Mouse (Mus musculus): Measurements from ENCODE around the gene Gpr152. TPM values are rescaled to one million over a fixed set of nuclear protein-coding genes. Genes with fewer than 3 reads are reported as not detected.
A peak's percentile ranks its signal among the peaks of the same experiment; 100 is the strongest.

Gene Gpr152
- total and polyA plus RNA-seq, 3 experiments, result 0.03 TPM; not detected in 2

DNA sequence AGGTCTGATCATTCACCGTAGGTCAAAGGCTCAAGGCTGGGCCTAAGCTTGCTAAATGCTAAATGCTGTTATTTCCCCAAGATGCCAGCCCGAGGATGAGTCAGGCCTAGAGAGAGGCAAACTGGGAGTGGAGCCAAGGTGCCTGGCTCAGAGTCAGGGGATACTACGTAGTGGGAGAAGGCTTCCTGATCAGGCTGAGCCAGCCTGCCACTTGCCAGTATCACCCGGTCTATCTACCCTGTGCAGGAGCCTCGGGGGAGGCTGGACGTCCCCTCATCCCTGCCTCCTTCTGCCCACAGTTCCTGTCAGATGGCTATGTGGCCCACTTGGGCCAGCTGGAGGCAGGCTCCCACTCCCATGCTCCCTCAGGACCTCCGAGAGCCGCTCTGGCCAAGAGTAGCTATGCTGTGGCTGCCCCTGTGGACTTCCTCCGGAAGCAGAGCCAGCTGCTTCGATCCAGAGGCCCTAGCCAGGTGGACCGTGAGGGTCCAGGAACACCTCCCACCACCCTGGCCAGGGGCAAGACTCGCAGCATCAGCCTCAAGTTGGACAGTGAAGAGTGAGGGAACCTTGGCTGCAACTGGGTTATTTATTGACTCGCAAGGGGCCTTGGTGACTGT, 26.3 kb upstream of the Gpr152 start:
- Histone ChIP-seq H3K27ac (ENCODE audit: control insufficient read depth, low read depth, low read length) (peak overlapping the region; percentile 88), H3K9ac (ENCODE audit: control insufficient read depth, low read depth, low read length, poor library complexity, severe bottlenecking) (peak overlapping the region; percentile 66), H3K9me3 (replicated peaks; ENCODE audit: insufficient read depth, low read length) (no peaks in the 10 kb centered on the region), H3K36me3 (ENCODE audit: control insufficient read depth in 1 of 2, insufficient read depth in 2 of 2, low read length in 2 of 2) (peaks cover 2 to 16% of the 10 kb centered on the region in 2 experiments; a peak in 3 of 4 replicates), H3K4me1 (ENCODE audit: control insufficient read depth in 1 of 2, insufficient read depth in 2 of 2, low read length in 2 of 2) (peaks cover 13 to 20% of the 10 kb centered on the region in 2 experiments), H3K4me3 (ENCODE audit: control insufficient read depth in 1 of 2, insufficient read depth in 1 of 2, low read depth in 2 of 2, low read length in 2 of 2) (peak overlapping the region; percentile 34 to 54), H3K27me3 (ENCODE audit: control insufficient read depth in 1 of 2, insufficient read depth in 2 of 2, low read length in 2 of 2) (no peaks in the 10 kb centered on the region), H3K79me2 (ENCODE audit: control insufficient read depth, insufficient read depth, low read length, poor library complexity) (peaks cover 2% of the 10 kb centered on the region; the same call in 1 of the 2 replicates)
- DNase-seq (ENCODE audit: low read depth, low spot score), result peak; percentile 95
- no peak for TF ChIP-seq ZNF384 (IDR thresholded peaks at IDR 0.05; ENCODE audit: low read depth, low read length)
- no peak for TF ChIP-seq ZC3H11A (IDR thresholded peaks at IDR 0.05; ENCODE audit: low read depth, low read length)
- TF ChIP-seq HCFC1 (IDR thresholded peaks at IDR 0.05; ENCODE audit: low read depth, low read length), result no peak
- peak; percentile 63; the same call in 1 of the 2 replicates for TF ChIP-seq JUND (IDR thresholded peaks at IDR 0.05; ENCODE audit: low read depth, low read length)
- no peak; the same call in 1 of the 2 replicates for TF ChIP-seq POLR2AphosphoS5 (IDR thresholded peaks at IDR 0.05; ENCODE audit: borderline replicate concordance, low read depth, low read length)
- TF ChIP-seq SIN3A (IDR thresholded peaks at IDR 0.05; ENCODE audit: low read length), result peak; percentile 87
- TF ChIP-seq MYC (IDR thresholded peaks at IDR 0.05; ENCODE audit: low read depth, low read length), result 0 out of 2 replicates have a peak, but pooled peaks have one; percentile 55
- no peak for TF ChIP-seq E2F4 (IDR thresholded peaks at IDR 0.05; ENCODE audit: borderline replicate concordance, low read depth, low read length)
- TF ChIP-seq ZMIZ1 (IDR thresholded peaks at IDR 0.05; ENCODE audit: low read depth, low read length), result peak; percentile 83; the same call in 1 of the 2 replicates
- TF ChIP-seq MYB (IDR thresholded peaks at IDR 0.05; ENCODE audit: low read depth, low read length), result peak; percentile 38; the same call in 1 of the 2 replicates
- TF ChIP-seq NELFE (IDR thresholded peaks at IDR 0.05; ENCODE audit: low read depth, low read length), result no peak; the same call in none of the 2 replicates
- TF ChIP-seq USF2 (IDR thresholded peaks at IDR 0.05; ENCODE audit: borderline replicate concordance in 1 of 2, insufficient read depth in 1 of 2, low read depth in 1 of 2, low read length in 2 of 2), result no peak
- TF ChIP-seq POLR2A (IDR thresholded peaks at IDR 0.05; ENCODE audit: control insufficient read depth in 1 of 2, insufficient read depth in 1 of 2, low read depth in 1 of 2, low read length in 2 of 2, poor library complexity in 1 of 2), result peak; percentile 30 to 51; a peak in 1 of 4 replicates
- no peak for TF ChIP-seq ZKSCAN1 (IDR thresholded peaks at IDR 0.05; ENCODE audit: low read depth, low read length)
- TF ChIP-seq CTCF (IDR thresholded peaks at IDR 0.05 in 2 of 3, conservative IDR thresholded peaks at IDR 0.05 in 1 of 3; ENCODE audit: control insufficient read depth in 1 of 3, insufficient read depth in 1 of 3, low read depth in 2 of 3, low read length in 3 of 3, poor library complexity in 1 of 3, severe bottlenecking in 1 of 3), result no peak
- TF ChIP-seq RCOR1 (IDR thresholded peaks at IDR 0.05; ENCODE audit: low read depth, low read length), result peak; percentile 70; the same call in 1 of the 2 replicates
- TF ChIP-seq RAD21 (IDR thresholded peaks at IDR 0.05; ENCODE audit: low read depth, low read length), result no peak
- TF ChIP-seq BHLHE40 (IDR thresholded peaks at IDR 0.05; ENCODE audit: borderline replicate concordance, low read depth, low read length), result 0 out of 2 replicates have a peak, but pooled peaks have one; percentile 22
- TF ChIP-seq POLR2AphosphoS2 (IDR thresholded peaks at IDR 0.05; ENCODE audit: low read length), result peak; percentile 47; the same call in 1 of the 2 replicates
- no peak; the same call in 1 of the 2 replicates for TF ChIP-seq MEF2A (IDR thresholded peaks at IDR 0.05; ENCODE audit: extremely low read depth, insufficient replicate concordance, low read depth, low read length, poor library complexity, severe bottlenecking)
- peak; percentile 81 for TF ChIP-seq TBP (IDR thresholded peaks at IDR 0.05; ENCODE audit: low read depth, low read length)
- TF ChIP-seq EP300 (IDR thresholded peaks at IDR 0.05; ENCODE audit: low read depth in 1 of 2, low read length in 2 of 2), result peak; percentile 93 to 94
- TF ChIP-seq CHD2 (IDR thresholded peaks at IDR 0.05; ENCODE audit: low read length), result no peak; the same call in 1 of the 2 replicates
- peak; percentile 25; the same call in 1 of the 2 replicates for TF ChIP-seq ELF1 (IDR thresholded peaks at IDR 0.05; ENCODE audit: low read depth, low read length)
- no peak for TF ChIP-seq USF1 (IDR thresholded peaks at IDR 0.05; ENCODE audit: low read depth, low read length)
- no peak; the same call in 1 of the 2 replicates for TF ChIP-seq MAX (IDR thresholded peaks at IDR 0.05; ENCODE audit: low read length)
- peak; percentile 97 for TF ChIP-seq TCF12 (IDR thresholded peaks at IDR 0.05; ENCODE audit: low read depth, low read length)
- TF ChIP-seq GABPA (IDR thresholded peaks at IDR 0.05; ENCODE audit: low read depth, low read length), result no peak
- no peak; the same call in 1 of the 2 replicates for TF ChIP-seq MAZ (IDR thresholded peaks at IDR 0.05; ENCODE audit: low read depth, low read length)
- peak; percentile 85 for TF ChIP-seq GATA1 (IDR thresholded peaks at IDR 0.05; ENCODE audit: low read depth, low read length)
- TF ChIP-seq MXI1 (IDR thresholded peaks at IDR 0.05; ENCODE audit: low read depth, low read length), result no peak; the same call in 1 of the 2 replicates
- no peak for TF ChIP-seq UBTF (IDR thresholded peaks at IDR 0.05; ENCODE audit: borderline replicate concordance, insufficient read depth, low read depth, low read length)
- no peak for TF ChIP-seq CHD1 (IDR thresholded peaks at IDR 0.05; ENCODE audit: low read depth, low read length)
- peak; percentile 1; the same call in 1 of the 2 replicates for TF ChIP-seq SMC3 (IDR thresholded peaks at IDR 0.05; ENCODE audit: low read depth, low read length)
- TF ChIP-seq KAT2A (conservative IDR thresholded peaks at IDR 0.05; ENCODE audit: low read depth, low read length), result no peak

Data from MEL (cell line).